Mouse (Mus musculus) limb, embryonic 12.5 days (tissue): ENCODE measurements at regions not wholly inside any gene's neighbourhood (a gene's known extent, or its start where the extent isn't known, plus 50 kb on each side); places are given as distances from the start of the nearest gene placed in this dataset.

ENCODE experiments used
- ATAC-seq: fragments of 200-750 bp; cut with Nextera tagmentation; 2 replicates; pipeline ENCODE4 v1.8.0; 2017; ENCODE audit warnings: low read depth, moderate TSS enrichment; ENCODE audit not compliant: insufficient number of reproducible peaks, insufficient read depth, low FRiP score, low TSS enrichment
- H3K27ac ChIP-seq: fragments of 300-500 bp; sonication (generic); 2 replicates; pipeline ENCODE4 v1.5.1; 2016; ENCODE audit warnings: mild to moderate bottlenecking, moderate library complexity
- H3K27me3 ChIP-seq: fragments of 300-500 bp; sonication (generic); 2 replicates; pipeline ENCODE4 v1.6.1; 2016; ENCODE audit warnings: mild to moderate bottlenecking, moderate library complexity
- H3K36me3 ChIP-seq: fragments of 300-500 bp; sonication (generic); 2 replicates; pipeline ENCODE4 v1.6.1; 2016; ENCODE audit warnings: mild to moderate bottlenecking, moderate library complexity
- H3K4me1 ChIP-seq: fragments of 300-500 bp; sonication (generic); replicated peaks from 2 replicates; pipeline ENCODE4 v1.6.1; 2016
- H3K4me2 ChIP-seq: fragments of 300-500 bp; sonication (generic); 2 replicates; pipeline ENCODE4 v1.6.1; 2016; ENCODE audit warnings: mild to moderate bottlenecking, moderate library complexity
- H3K4me3 ChIP-seq: fragments of 300-500 bp; sonication (generic); replicated peaks from 2 replicates; pipeline ENCODE4 v1.5.1; 2016; ENCODE audit warnings: mild to moderate bottlenecking
- H3K9ac ChIP-seq: fragments of 300-500 bp; sonication (generic); replicated peaks from 2 replicates; pipeline ENCODE4 v1.6.1; 2016; ENCODE audit warnings: mild to moderate bottlenecking, moderate library complexity
- H3K9me3 ChIP-seq: fragments of 300-500 bp; sonication (generic); 2 replicates; pipeline ENCODE4 v1.6.1; 2016; ENCODE audit warnings: mild to moderate bottlenecking, moderate library complexity
- WGBS: fragments of 180-500 bp; shearing (Covaris S2); methylation state at CpG from one replicate; pipeline ENCODE4 v1.1.7; 2016; 5-methylcytosine and 5-hydroxymethylcytosine counted together

DNA sequence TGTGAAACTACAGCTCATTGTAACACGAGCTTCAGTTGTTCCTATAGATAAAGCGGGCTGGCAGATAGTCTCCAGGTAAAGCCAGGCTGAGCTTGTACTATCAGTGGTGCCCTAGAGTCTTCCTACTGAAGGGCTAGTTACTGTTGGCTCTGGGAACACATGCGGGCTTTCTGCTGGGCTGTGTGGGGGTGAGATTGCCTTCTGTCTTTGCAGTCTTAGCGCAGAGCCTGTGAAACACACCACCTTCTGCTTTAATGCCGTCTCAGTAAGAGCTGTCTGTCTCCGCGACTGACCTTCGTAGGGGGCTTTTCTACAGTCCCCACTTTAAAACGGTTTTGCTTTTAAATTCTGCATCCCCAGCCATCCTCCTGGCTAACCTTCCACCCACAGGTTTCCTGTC lies 76.7 kb downstream of the Trim29 start:
- Histone ChIP-seq H3K27me3 (no peaks in the 10 kb centered on the region), H3K4me3 (no peak overlapping the region), H3K9me3 (no peaks in the 10 kb centered on the region), H3K4me2 (no peak overlapping the region), H3K9ac (no peak overlapping the region), H3K4me1 (no peaks in the 10 kb centered on the region), H3K27ac (no peak overlapping the region), H3K36me3 (no peaks in the 10 kb centered on the region)
- no peak for ATAC-seq
- WGBS = 59% methylated on average over 9 of the region's 9 CpGs

DNA sequence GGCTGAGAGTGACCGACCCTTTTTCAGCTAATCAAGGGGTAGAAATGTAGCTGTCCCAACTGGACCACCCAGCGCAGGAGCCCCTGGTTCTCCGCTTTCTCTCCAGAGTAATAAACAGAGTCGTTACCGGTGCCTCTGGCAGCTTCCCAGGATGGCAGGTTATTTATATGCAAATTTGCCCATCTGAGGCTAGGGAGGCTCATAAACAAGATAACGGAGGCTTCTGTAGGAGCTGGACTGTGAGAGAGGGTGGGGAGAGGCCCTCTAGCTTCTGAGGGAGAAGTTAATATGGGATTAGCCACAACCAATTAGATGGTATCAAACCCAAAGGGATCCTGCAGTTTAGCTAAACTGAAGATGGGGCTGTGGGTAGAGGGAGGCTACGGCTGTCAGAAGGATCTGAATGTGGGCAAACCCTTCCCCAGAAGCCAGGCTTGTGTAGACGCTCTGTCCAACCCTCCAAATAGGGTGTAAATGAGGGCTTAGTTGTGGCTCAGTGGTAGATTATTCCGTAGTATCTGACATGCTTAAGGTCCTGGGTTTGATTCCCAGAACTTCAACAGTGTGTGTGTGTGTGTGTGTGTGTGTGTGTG lies 78.9 kb downstream of the Trim29 start:
- no peak overlapping the region for H3K9ac ChIP-seq
- no peaks in the 10 kb centered on the region for H3K36me3 ChIP-seq
- peaks cover 3% of the 10 kb centered on the region; the same call in 1 of the 2 replicates for H3K4me1 ChIP-seq
- no peak overlapping the region for H3K4me3 ChIP-seq
- no peak overlapping the region for H3K4me2 ChIP-seq
- WGBS = 26% methylated on average over 9 of the region's 9 CpGs
- ATAC-seq = no peak
- no peak overlapping the region for H3K27ac ChIP-seq
- peaks cover 5% of the 10 kb centered on the region; the same call in 1 of the 2 replicates for H3K9me3 ChIP-seq
- H3K27me3 ChIP-seq = no peaks in the 10 kb centered on the region

DNA sequence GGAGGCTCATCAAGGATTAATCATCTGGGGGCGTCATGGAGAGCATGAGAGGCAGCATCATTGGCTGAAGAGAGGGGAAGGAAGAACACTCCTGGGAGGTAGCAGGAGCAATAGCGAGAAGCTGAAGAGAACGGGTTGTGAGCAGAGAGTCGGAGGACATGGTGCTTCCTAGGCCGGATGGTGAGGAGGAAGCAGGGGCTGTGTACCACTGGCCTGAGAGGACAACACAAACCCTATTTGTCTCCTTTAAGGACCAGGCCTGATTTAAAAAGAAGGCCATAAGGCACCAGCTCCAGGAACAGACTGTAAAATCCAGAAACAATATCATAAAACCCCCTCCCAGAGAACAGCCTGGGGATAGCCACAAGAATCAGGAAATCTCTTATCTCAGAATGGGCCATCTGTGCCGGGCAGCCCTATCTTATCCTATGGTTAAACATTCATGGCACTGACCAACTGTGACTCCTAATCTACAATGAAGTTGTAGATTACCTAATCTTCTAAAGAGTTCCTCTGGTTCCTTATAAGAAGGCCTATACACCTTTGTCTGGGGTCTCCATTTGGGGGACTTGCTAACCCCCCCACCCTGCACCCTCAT lies 81.9 kb downstream of the Trim29 start:
- WGBS = 81% methylated on average over 6 of the region's 6 CpGs
- H3K4me3 ChIP-seq = no peak overlapping the region
- H3K27me3 ChIP-seq = no peaks in the 10 kb centered on the region
- ATAC-seq = no peak
- no peak overlapping the region for H3K9ac ChIP-seq
- no peak overlapping the region for H3K27ac ChIP-seq
- no peak overlapping the region for H3K4me2 ChIP-seq
- H3K4me1 ChIP-seq = peaks cover 5% of the 10 kb centered on the region; the same call in 1 of the 2 replicates
- H3K9me3 ChIP-seq = peaks cover 5% of the 10 kb centered on the region; the same call in 1 of the 2 replicates
- H3K36me3 ChIP-seq = no peaks in the 10 kb centered on the region

DNA sequence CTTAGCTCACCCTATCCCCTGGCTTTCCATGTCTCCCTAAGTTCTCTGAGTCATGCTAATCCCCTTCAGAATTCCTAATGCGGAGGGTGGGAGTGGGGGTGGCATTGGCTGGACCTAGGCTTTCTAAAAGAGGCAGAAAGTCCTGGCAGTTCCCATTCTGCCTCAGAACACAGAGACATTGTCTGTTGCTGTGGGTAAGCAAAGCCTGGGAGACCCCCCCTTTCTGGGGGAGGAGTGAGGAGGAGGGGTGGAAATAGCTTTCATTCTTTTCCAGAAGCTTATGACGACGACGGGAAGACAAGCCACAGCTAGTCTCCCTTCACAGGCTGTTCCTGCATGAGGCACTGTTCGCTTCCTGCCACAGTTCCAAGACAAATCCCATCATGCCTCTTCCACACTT lies 83.6 kb downstream of the Trim29 start:
- WGBS = 59% methylated on average over 5 of the region's 5 CpGs
- H3K9ac ChIP-seq = no peak overlapping the region
- H3K4me3 ChIP-seq = no peak overlapping the region

DNA sequence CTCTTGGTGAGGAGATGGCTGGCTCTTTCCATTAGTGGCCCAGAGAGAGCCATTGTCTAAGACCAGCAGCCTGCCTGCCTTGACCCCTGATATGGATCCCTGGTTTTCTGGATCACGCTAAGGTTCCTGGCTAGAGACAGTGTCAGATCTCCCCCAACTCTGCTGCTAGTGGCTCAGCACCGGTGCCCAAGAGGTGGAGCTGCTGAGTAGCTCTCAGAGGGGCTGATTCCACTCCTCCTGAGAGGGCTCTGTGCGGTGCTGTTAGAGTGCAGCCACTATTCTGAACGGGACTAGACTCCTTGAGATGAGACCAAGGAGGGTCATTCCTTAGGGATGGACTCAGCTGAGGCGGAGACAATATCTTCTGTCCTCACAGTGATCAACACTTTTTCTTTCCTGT lies 84.6 kb downstream of the Trim29 start:
- ATAC-seq = no peak
- peaks cover 5% of the 10 kb centered on the region; the same call in 1 of the 2 replicates for H3K9me3 ChIP-seq
- H3K9ac ChIP-seq = no peak overlapping the region
- no peaks in the 10 kb centered on the region for H3K36me3 ChIP-seq
- no peaks in the 10 kb centered on the region for H3K27me3 ChIP-seq
- no peak overlapping the region for H3K4me3 ChIP-seq
- H3K4me2 ChIP-seq = no peak overlapping the region
- peaks cover 10% of the 10 kb centered on the region; the same call in 1 of the 2 replicates for H3K4me1 ChIP-seq
- no peak overlapping the region for H3K27ac ChIP-seq
- 43% methylated on average over 5 of the region's 5 CpGs for WGBS

More for the DNA sequence above, 83.6 kb downstream of the Trim29 start:
- H3K4me1 ChIP-seq = peaks cover 8% of the 10 kb centered on the region; the same call in 1 of the 2 replicates
- ATAC-seq = no peak
- H3K36me3 ChIP-seq = no peaks in the 10 kb centered on the region
- no peaks in the 10 kb centered on the region for H3K27me3 ChIP-seq
- no peak overlapping the region for H3K27ac ChIP-seq
- H3K4me2 ChIP-seq = no peak overlapping the region
- peaks cover 5% of the 10 kb centered on the region; the same call in 1 of the 2 replicates for H3K9me3 ChIP-seq

DNA sequence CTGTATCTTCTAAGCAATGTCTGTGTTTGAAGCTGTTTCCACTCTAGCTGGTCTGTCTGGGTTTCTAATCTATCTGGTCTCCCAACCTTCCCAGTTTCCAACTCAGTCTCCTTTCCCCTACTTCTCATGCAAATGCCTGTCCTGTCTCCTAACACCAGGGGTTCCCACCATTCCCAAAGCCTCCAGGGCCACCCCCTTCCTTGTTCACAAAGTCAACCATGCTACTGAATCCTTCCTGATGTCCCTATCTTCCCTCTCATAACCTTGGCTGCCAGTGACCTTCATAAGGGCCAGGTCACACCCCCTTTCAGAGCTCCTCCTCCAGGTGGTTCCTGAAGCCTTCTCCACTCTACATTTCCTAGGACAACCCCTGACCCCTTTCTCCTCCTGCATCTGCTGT lies 85.9 kb downstream of the Trim29 start:
- no peaks in the 10 kb centered on the region for H3K36me3 ChIP-seq
- no peak overlapping the region for H3K9ac ChIP-seq
- H3K27me3 ChIP-seq = no peaks in the 10 kb centered on the region; the same call in 1 of the 2 replicates
- no peak overlapping the region for H3K4me2 ChIP-seq
- ATAC-seq = no peak
- no peak overlapping the region for H3K27ac ChIP-seq
- peaks cover 10% of the 10 kb centered on the region; the same call in 1 of the 2 replicates for H3K4me1 ChIP-seq
- H3K9me3 ChIP-seq = peaks cover 5% of the 10 kb centered on the region; the same call in 1 of the 2 replicates
- no peak overlapping the region for H3K4me3 ChIP-seq

DNA sequence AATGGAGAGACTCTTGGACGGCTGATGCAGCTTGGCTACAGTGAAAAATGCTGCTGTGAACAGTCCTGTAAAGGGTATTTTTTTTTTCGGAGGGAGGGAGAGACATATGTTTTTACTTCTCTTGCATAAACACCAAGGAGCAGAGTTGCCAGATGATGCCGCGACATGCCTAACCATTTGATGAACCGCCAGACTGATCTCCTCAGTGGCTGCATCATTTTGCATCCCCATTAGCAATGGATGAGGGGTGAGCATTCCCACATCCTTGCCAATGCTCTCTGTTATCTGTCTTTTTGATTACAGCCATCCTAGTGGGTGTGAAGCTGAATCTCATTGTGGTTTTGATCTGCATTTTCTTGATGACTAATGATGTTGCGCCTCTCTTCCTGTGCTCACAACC lies 97.8 kb downstream of the Trim29 start:
- Histone ChIP-seq H3K27me3 (no peaks in the 10 kb centered on the region), H3K9me3 (no peaks in the 10 kb centered on the region), H3K4me2 (no peak overlapping the region), H3K36me3 (no peaks in the 10 kb centered on the region), H3K27ac (no peak overlapping the region), H3K9ac (no peak overlapping the region), H3K4me1 (no peaks in the 10 kb centered on the region), H3K4me3 (no peak overlapping the region)
- ATAC-seq = no peak
- 60% methylated on average over 6 of the region's 6 CpGs for WGBS

DNA sequence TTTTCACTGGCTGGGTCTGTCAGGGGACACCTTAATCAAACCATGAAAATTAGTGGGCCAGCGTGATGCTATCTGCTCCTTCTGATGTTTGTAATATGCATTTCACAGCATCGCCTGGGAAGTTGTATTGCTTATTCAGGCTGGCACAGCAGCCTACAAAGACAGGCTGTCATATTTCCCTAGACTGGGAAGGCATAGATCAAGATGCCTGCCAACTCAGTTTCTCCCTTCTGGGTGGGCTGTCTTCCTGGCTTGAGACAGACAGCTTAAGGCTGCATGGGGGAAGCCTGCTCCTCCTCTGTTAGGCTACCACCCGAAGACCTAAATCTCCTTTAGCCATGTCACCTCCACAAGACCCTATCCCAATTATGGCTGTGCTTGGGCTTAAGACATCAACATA lies 101.8 kb downstream of the Trim29 start:
- no peak overlapping the region for H3K4me3 ChIP-seq
- no peaks in the 10 kb centered on the region for H3K36me3 ChIP-seq
- H3K9me3 ChIP-seq = no peaks in the 10 kb centered on the region
- H3K4me1 ChIP-seq = no peaks in the 10 kb centered on the region
- H3K27me3 ChIP-seq = 0 out of 2 replicates have a peak, but pooled peaks cover 3% of the 10 kb centered on the region
- H3K27ac ChIP-seq = no peak overlapping the region
- no peak for ATAC-seq
- no peak overlapping the region for H3K4me2 ChIP-seq
- no peak overlapping the region for H3K9ac ChIP-seq
- WGBS = 76% methylated on average over 3 of the region's 3 CpGs

DNA sequence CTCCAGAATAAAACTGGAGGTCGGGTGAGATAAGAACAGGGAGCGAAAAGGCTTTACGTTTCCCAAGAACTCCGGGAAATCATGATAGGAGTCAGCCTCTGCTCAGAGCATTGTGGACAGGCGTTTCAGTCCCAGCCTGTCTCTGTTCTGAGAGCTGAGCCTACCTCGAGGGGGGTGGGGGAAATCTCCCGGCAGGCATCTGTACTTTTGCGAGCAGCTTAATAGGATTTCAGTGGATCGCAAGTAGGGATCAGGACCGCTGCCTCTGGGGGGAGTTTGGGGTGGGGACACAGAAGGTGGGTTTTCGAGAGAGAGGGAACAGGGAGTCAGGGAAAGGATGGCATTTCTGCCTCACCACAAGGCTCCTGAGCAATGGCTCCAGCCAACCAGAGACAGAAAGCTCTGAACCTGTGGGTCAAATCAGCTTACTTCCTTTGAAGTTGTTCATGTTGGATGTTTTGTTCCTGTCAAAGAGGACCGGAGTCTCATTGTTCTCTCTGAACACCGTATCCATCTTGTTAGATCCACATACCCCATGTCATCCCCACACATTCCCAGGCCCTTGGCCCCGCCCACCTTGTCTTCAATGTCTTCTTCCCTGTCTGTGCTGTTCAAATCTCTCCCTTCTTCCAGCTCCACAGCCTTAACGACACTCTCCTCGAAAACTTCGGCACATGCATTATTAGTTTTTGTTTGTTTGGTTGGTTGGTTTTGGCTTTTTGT lies 109.5 kb downstream of the Trim29 start:
- Histone ChIP-seq H3K9me3 (no peaks in the 10 kb centered on the region), H3K4me1 (peaks cover 6% of the 10 kb centered on the region; the same call in 1 of the 2 replicates), H3K36me3 (no peaks in the 10 kb centered on the region), H3K9ac (no peak overlapping the region; the same call in 1 of the 2 replicates), H3K4me2 (peak overlapping the region; percentile 37), H3K27me3 (peaks cover 34% of the 10 kb centered on the region), H3K4me3 (no peak overlapping the region), H3K27ac (no peak overlapping the region)
- no peak for ATAC-seq
- WGBS = 29% methylated on average over 17 of the region's 17 CpGs

DNA sequence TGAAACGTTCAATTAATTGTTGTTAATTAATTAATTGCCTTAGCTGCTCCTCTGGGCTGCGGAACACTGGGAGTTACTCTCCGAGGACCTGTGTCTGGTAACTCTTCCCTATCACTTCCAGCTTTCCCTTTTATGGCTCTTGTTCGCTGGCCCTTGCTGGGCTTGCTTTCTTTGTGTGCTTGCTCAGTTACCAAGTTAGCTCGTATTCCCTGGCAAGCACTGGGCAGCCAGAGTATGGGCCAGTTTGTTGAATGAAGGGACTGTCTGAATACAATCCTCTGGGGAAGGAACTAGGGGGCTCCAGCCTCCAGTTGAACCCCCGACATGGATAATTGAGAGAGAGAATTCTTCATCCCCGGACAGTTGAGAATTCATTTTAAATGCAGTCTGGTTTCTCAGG lies 116.4 kb downstream of the Trim29 start:
- H3K27ac ChIP-seq = no peak overlapping the region
- 47% methylated on average over 7 of the region's 7 CpGs for WGBS
- no peak overlapping the region for H3K9ac ChIP-seq
- 0 out of 2 replicates have a peak, but pooled peaks cover 1% of the 10 kb centered on the region for H3K27me3 ChIP-seq
- no peak overlapping the region for H3K4me2 ChIP-seq
- H3K4me3 ChIP-seq = no peak overlapping the region
- H3K36me3 ChIP-seq = no peaks in the 10 kb centered on the region
- H3K4me1 ChIP-seq = no peaks in the 10 kb centered on the region
- ATAC-seq = no peak
- H3K9me3 ChIP-seq = no peaks in the 10 kb centered on the region

DNA sequence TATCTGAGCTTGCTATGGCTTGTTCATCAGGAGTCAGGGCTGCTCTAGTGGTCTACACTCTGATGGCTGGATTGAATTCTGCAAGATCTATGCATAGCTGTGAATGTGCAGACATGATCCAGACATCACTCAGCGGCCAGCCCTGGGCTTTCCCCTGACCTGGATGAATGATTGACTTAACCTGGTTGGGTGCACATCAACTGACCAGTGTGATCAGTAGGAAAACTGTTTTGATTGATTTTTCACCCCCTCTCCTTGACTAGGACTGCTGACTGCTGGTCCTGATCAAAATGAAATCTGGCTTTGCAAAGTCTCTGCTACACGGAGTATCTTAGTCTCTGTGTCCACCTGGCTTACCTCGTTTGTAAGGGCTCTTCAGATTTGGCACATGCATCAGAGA lies 123.3 kb downstream of the Trim29 start:
- H3K27me3 ChIP-seq = no peaks in the 10 kb centered on the region; the same call in 1 of the 2 replicates
- WGBS = 72% methylated on average over 3 of the region's 3 CpGs
- no peaks in the 10 kb centered on the region; the same call in 1 of the 2 replicates for H3K4me1 ChIP-seq
- H3K9me3 ChIP-seq = no peaks in the 10 kb centered on the region
- no peak for ATAC-seq
- no peak overlapping the region for H3K4me3 ChIP-seq
- H3K36me3 ChIP-seq = no peaks in the 10 kb centered on the region
- no peak overlapping the region for H3K27ac ChIP-seq
- no peak overlapping the region for H3K9ac ChIP-seq
- H3K4me2 ChIP-seq = no peak overlapping the region
